Mouse (Mus musculus) midbrain, postnatal 0 days (tissue): ENCODE measurements around the gene Tiam1. TPM values are rescaled to one million over a fixed set of nuclear protein-coding genes. Genes with fewer than 3 reads are reported as not detected.

Experiments
- ATAC-seq: fragments of 200-750 bp; cut with Nextera tagmentation; 2 replicates; pipeline ENCODE4 v1.8.0; 2017; ENCODE audit warnings: moderate number of reproducible peaks, mild to moderate bottlenecking, moderate TSS enrichment, moderate library complexity; ENCODE audit not compliant: low FRiP score
- DNase-seq: peaks from one replicate; pipeline ENCODE4 v3.0.0-alpha.2; 2015; ENCODE audit warnings: low spot score
- H3K27ac ChIP-seq: fragments of 300-500 bp; sonication (generic); 2 replicates; pipeline ENCODE4 v1.5.1; 2014; ENCODE audit warnings: low read depth, mild to moderate bottlenecking, low read length, mixed read lengths
- H3K27me3 ChIP-seq: fragments of 300-500 bp; sonication (generic); 2 replicates; pipeline ENCODE4 v1.6.1; 2014; ENCODE audit warnings: low read length, control low read depth, mixed read lengths; ENCODE audit not compliant: insufficient read depth
- H3K36me3 ChIP-seq: fragments of 300-500 bp; sonication (generic); 2 replicates; pipeline ENCODE4 v1.6.1; 2014; ENCODE audit warnings: low read length, control low read depth, mixed read lengths; ENCODE audit not compliant: insufficient read depth
- H3K4me1 ChIP-seq: fragments of 300-500 bp; sonication (generic); 2 replicates; pipeline ENCODE4 v1.6.1; 2014; ENCODE audit warnings: mild to moderate bottlenecking, control low read depth, antibody characterized with exemption, low read length, mixed read lengths; ENCODE audit not compliant: insufficient read depth
- H3K4me2 ChIP-seq: fragments of 300-500 bp; sonication (generic); 2 replicates; pipeline ENCODE4 v1.6.1; 2014; ENCODE audit warnings: low read depth, mild to moderate bottlenecking, low read length, mixed read lengths; ENCODE audit not compliant: poor library complexity, severe bottlenecking
- H3K4me3 ChIP-seq: fragments of 300-500 bp; sonication (generic); 2 replicates; pipeline ENCODE4 v1.5.1; 2014; ENCODE audit warnings: low read depth, mild to moderate bottlenecking, low read length, moderate library complexity
- H3K9ac ChIP-seq: fragments of 300-500 bp; sonication (generic); replicated peaks from 2 replicates; pipeline ENCODE4 v1.6.1; 2014; ENCODE audit warnings: mild to moderate bottlenecking, low read length, moderate library complexity, mixed read lengths; ENCODE audit not compliant: poor library complexity, severe bottlenecking
- H3K9me3 ChIP-seq: fragments of 300-500 bp; sonication (generic); 2 replicates; pipeline ENCODE4 v1.6.1; 2016; ENCODE audit warnings: low read length, control low read depth
- CTCF ChIP-seq: IDR thresholded peaks from 2 replicates; pipeline ENCODE4 v1.5.1; 2016; ENCODE audit warnings: antibody characterized with exemption, mild to moderate bottlenecking
- WGBS: fragments of 180-500 bp; shearing (Covaris S2); extraction: QIAGEN DNeasy Blood & Tissue Kit; methylation state at CpG from one replicate; pipeline ENCODE4 v1.1.7; 2014; 5-methylcytosine and 5-hydroxymethylcytosine counted together
- polyA plus RNA-seq: library from polyadenylated mRNA; unstranded; fragments of >200 nt; fragmentation: Nextera tagmentation; extraction: Ambion mirVana; gene quantifications from 2 replicates; pipeline ENCODE4 v1.2.1, GENCODE M21; 2015
- total RNA-seq: library from RNA; depleted of rRNA; stranded (reverse); fragments of >200 nt; gene quantifications from 2 replicates; pipeline ENCODE4 v1.2.3, GENCODE M21; 2014

The Tiam1 gene
- total and polyA plus RNA-seq, 2 experiments from 2014 or later, result 17.6 to 26.9 TPM

GRCm38 (mm10) chr16:90090368-90090767, 53.2 kb downstream of the Tiam1 start:
- WGBS, result 95% methylated on average over 13 of the region's 13 CpGs
- H3K4me3 ChIP-seq, result no peak overlapping the region
- no peak for ATAC-seq

GRCm38 (mm10) chr16:90087256-90087655, 56.3 kb downstream of the Tiam1 start:
- no peak for ATAC-seq
- Histone ChIP-seq H3K4me2 (no peak overlapping the region), H3K4me3 (no peak overlapping the region), H3K27me3 (no peaks in the 10 kb centered on the region), H3K27ac (no peak overlapping the region), H3K36me3 (no peaks in the 10 kb centered on the region), H3K4me1 (no peaks in the 10 kb centered on the region), H3K9ac (no peak overlapping the region), H3K9me3 (no peaks in the 10 kb centered on the region)
- DNase-seq, result no peak
- no peak for TF ChIP-seq CTCF
- WGBS, result 97% methylated on average over 5 of the region's 5 CpGs

More at GRCm38 (mm10) chr16:90090368-90090767, 53.2 kb downstream of the Tiam1 start:
- no peak overlapping the region for H3K27ac ChIP-seq
- H3K9me3 ChIP-seq, result no peaks in the 10 kb centered on the region
- H3K4me2 ChIP-seq, result no peak overlapping the region
- no peak for DNase-seq
- no peak overlapping the region for H3K9ac ChIP-seq
- no peaks in the 10 kb centered on the region for H3K27me3 ChIP-seq
- H3K4me1 ChIP-seq, result no peaks in the 10 kb centered on the region
- no peaks in the 10 kb centered on the region for H3K36me3 ChIP-seq
- TF ChIP-seq CTCF, result no peak

GRCm38 (mm10) chr16:90086111-90086510, 57.5 kb downstream of the Tiam1 start:
- DNase-seq (no peak), ATAC-seq (no peak)
- Histone ChIP-seq H3K27ac (no peak overlapping the region), H3K4me1 (no peaks in the 10 kb centered on the region), H3K4me2 (no peak overlapping the region), H3K36me3 (no peaks in the 10 kb centered on the region), H3K9me3 (no peaks in the 10 kb centered on the region), H3K27me3 (no peaks in the 10 kb centered on the region), H3K9ac (no peak overlapping the region), H3K4me3 (no peak overlapping the region)
- TF ChIP-seq CTCF, result no peak
- 84% methylated on average over 6 of the region's 6 CpGs for WGBS

GRCm38 (mm10) chr16:90085580-90085979, 58.0 kb downstream of the Tiam1 start:
- H3K4me3 ChIP-seq, result no peak overlapping the region
- H3K9me3 ChIP-seq, result no peaks in the 10 kb centered on the region
- no peak overlapping the region for H3K9ac ChIP-seq
- no peaks in the 10 kb centered on the region for H3K4me1 ChIP-seq
- no peak overlapping the region for H3K27ac ChIP-seq
- DNase-seq (peak; percentile 16), ATAC-seq (no peak)
- no peaks in the 10 kb centered on the region for H3K36me3 ChIP-seq
- no peak for TF ChIP-seq CTCF
- no peaks in the 10 kb centered on the region for H3K27me3 ChIP-seq
- WGBS, result 78% methylated on average over 14 of the region's 14 CpGs
- no peak overlapping the region for H3K4me2 ChIP-seq

GRCm38 (mm10) chr16:90081125-90081524, 62.4 kb downstream of the Tiam1 start:
- DNase-seq, result peak; percentile 49
- no peaks in the 10 kb centered on the region for H3K27me3 ChIP-seq
- no peak overlapping the region for H3K4me3 ChIP-seq
- no peak overlapping the region for H3K4me2 ChIP-seq
- no peak for TF ChIP-seq CTCF
- no peaks in the 10 kb centered on the region for H3K36me3 ChIP-seq
- 84% methylated on average over 1 of the region's 1 CpGs for WGBS
- H3K27ac ChIP-seq, result no peak overlapping the region
- ATAC-seq, result no peak
- H3K9ac ChIP-seq, result no peak overlapping the region
- no peaks in the 10 kb centered on the region for H3K9me3 ChIP-seq
- no peaks in the 10 kb centered on the region for H3K4me1 ChIP-seq

- peaks cover 2% of the 10 kb centered on the region; the same call in 1 of the 2 replicates for H3K4me1 ChIP-seq
- 59% methylated on average over 11 of the region's 11 CpGs for WGBS
- H3K4me2 ChIP-seq, result no peak overlapping the region
- TF ChIP-seq CTCF, result no peak
- no peak for ATAC-seq
- DNase-seq, result no peak
- no peak overlapping the region for H3K4me3 ChIP-seq
- H3K36me3 ChIP-seq, result no peaks in the 10 kb centered on the region
- no peak overlapping the region for H3K9ac ChIP-seq
- no peaks in the 10 kb centered on the region for H3K27me3 ChIP-seq
- H3K27ac ChIP-seq, result no peak overlapping the region
- H3K9me3 ChIP-seq, result no peaks in the 10 kb centered on the region
These were observed 64.7 kb downstream of the Tiam1 start for GRCm38 (mm10) chr16:90078806-90079381.
